Comparison of ENCODE assay signal across 26 mouse cellular contexts in the genomic region with DNA sequence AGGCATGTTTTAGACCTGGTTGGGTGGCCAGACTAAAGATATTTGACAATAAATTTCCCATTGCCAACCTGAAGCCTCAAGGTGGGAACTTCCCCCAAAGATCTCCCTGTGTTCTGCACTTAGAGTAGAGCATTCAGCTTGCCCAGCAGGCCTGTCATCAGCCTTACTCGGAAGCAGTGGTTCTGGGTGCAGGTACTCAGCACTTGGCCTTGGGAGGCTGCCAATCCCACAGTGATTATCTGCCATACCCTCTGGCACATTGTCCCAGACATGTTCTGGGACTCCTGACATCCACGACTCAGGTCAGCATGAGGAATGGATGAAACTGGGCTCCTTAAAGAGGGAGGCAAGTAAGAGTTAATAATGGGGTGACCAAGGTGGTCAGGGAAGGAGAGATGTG. TPM values are rescaled to one million over a fixed set of nuclear protein-coding genes. Genes with fewer than 3 reads are reported as not detected.
"Had no signal": no experiment of that assay in that cellular context is flagged by ENCODE, and none has a peak within 500 bp of the region (broad histone marks: within the 10 kb centered on the region; RNA-seq: fewer than 3 reads in every experiment).

No protein-coding gene starts in this region.

- DNase-seq: gastrocnemius, adult 2 months; gastrocnemius, postnatal 10 days; gastrocnemius, postnatal 25 days; kidney, adult 18-20 months; kidney, adult 8-10 months; kidney, postnatal 10 days; kidney, postnatal 25 days; kidney, postnatal 4 days; liver; liver, embryonic 13.5 days had no signal

- H3K9me3 ChIP-seq: heart, embryonic 13.5 days; hindbrain, embryonic 10.5 days; hindbrain, embryonic 12.5 days; intestine, embryonic 15.5 days; limb, embryonic 10.5 days; limb, embryonic 12.5 days; liver, embryonic 13.5 days; liver, embryonic 15.5 days had no signal

- H3K4me1 ChIP-seq: hindbrain, embryonic 12.5 days; intestine, embryonic 15.5 days; limb, embryonic 10.5 days; liver, embryonic 13.5 days; liver, embryonic 15.5 days had no signal

- H3K36me3 ChIP-seq: heart, embryonic 13.5 days; hindbrain, embryonic 12.5 days; intestine, embryonic 15.5 days; liver, embryonic 13.5 days; liver, embryonic 15.5 days had no signal

- H3K9ac ChIP-seq: heart, embryonic 13.5 days; hindbrain, embryonic 12.5 days; hindbrain, embryonic 14.5 days; intestine, embryonic 15.5 days; limb, embryonic 12.5 days; liver, embryonic 13.5 days; liver, embryonic 15.5 days had no signal

- ATAC-seq: hindbrain, embryonic 16.5 days; inflammation-experienced regulatory T-cells, adult 6 months; intestine, embryonic 15.5 days; intestine, postnatal 0 days had no signal

- H3K4me2 ChIP-seq: heart, embryonic 13.5 days; hindbrain, embryonic 12.5 days; hindbrain, embryonic 14.5 days; intestine, embryonic 15.5 days; limb, embryonic 12.5 days; liver, embryonic 11.5 days; liver, embryonic 13.5 days; liver, embryonic 15.5 days had no signal

- H3K27me3 ChIP-seq: hindbrain, embryonic 12.5 days; intestine, embryonic 15.5 days; limb, embryonic 12.5 days; liver, embryonic 13.5 days had no signal

- H3K27ac ChIP-seq: gastrocnemius, adult 2 months; heart, adult 2 months; heart, embryonic 13.5 days; hindbrain, embryonic 10.5 days; hindbrain, embryonic 12.5 days; hindbrain, embryonic 14.5 days; intestine, embryonic 15.5 days; layer of hippocampus, adult 2 months; left cerebral cortex, adult 2 months; limb, embryonic 10.5 days; limb, embryonic 12.5 days; liver, embryonic 13.5 days; liver, embryonic 15.5 days had no signal

- H3K4me3 ChIP-seq: gastrocnemius, adult 2 months; heart, adult 2 months; heart, embryonic 13.5 days; hindbrain, embryonic 10.5 days; hindbrain, embryonic 12.5 days; intestine, embryonic 15.5 days; layer of hippocampus, adult 2 months; left cerebral cortex, adult 2 months; limb, embryonic 10.5 days; limb, embryonic 12.5 days; liver, embryonic 13.5 days; liver, embryonic 15.5 days had no signal

RNA-seq across cellular contexts. Expression of gene Tbx1, which starts 26.0 kb away (rescaled TPM):
- total RNA-seq: granulocyte monocyte progenitor cell, adult 5-6 weeks had no signal
- polyA plus RNA-seq: inflammation-experienced regulatory T-cells, adult 6 months had no signal

RNA-seq across cellular contexts. Expression of gene Gp1bb, which starts 57.7 kb away (rescaled TPM):
- total RNA-seq: gastrocnemius, adult 2 months; gastrocnemius, postnatal 10 days; granulocyte monocyte progenitor cell, adult 5-6 weeks had no signal
- polyA plus RNA-seq: inflammation-experienced regulatory T-cells, adult 6 months had no signal
